In genomic region chr11:87108409-87108754, GRCm38 (mm10) we compare ENCODE assay signal across 8 mouse cellular contexts. TPM values are rescaled to one million over a fixed set of nuclear protein-coding genes. Genes with fewer than 3 reads are reported as not detected.
DNase-seq lines count a peak whose midpoint lies in the region; ATAC-seq and TF ChIP-seq lines count a peak whose summit lies in the region.

Gene Prr11 (minus strand): TSS chr11:87108708.

- DNase-seq in heart, adult 2 months: no peak
- DNase-seq in heart, adult 9 months (ENCODE audit: low spot score in 2 of 2): no peak
- DNase-seq in forebrain, postnatal 0 days: no peak
- no peak for DNase-seq in right cerebral cortex, postnatal 25 days
- no peak for DNase-seq in ovary, postnatal 10 days (ENCODE audit: low spot score)
- DNase-seq in layer of hippocampus, adult 9-10 months (ENCODE audit: low spot score): no peak

- WGBS in heart, adult 2 months: under 1% methylated on average over 14 of the region's 14 CpGs
- under 1% methylated on average over 14 of the region's 14 CpGs for WGBS in forebrain, postnatal 0 days
- 0% methylated on average over 14 of the region's 14 CpGs for WGBS in liver, embryonic 16.5 days (ENCODE audit: insufficient replicate concordance)

- intact Hi-C loops in heart, adult 2 months (cut with DNase I): no loop called here

- peak within 1 kb of the TSS; percentile 66 for H3K4me2 ChIP-seq in forebrain, postnatal 0 days (ENCODE audit: low read depth)
- peak within 1 kb of the TSS; percentile 69 for H3K4me2 ChIP-seq in liver, embryonic 16.5 days (ENCODE audit: low read depth, low read length)

- no peak for TF ChIP-seq POLR2A in heart, adult 2 months (IDR thresholded peaks at IDR 0.05; ENCODE audit: insufficient read depth, low read depth, low read length)

- peak within 1 kb of the TSS; percentile 82 for H3K27ac ChIP-seq in heart, adult 2 months
- H3K27ac ChIP-seq in forebrain, postnatal 0 days (ENCODE audit: low read depth, low read length): peak within 1 kb of the TSS; percentile 93
- peak within 1 kb of the TSS; percentile 90 for H3K27ac ChIP-seq in liver, embryonic 16.5 days (ENCODE audit: low read length)

- ATAC-seq in forebrain, postnatal 0 days: no peak
- ATAC-seq in liver, embryonic 16.5 days (ENCODE audit: low read depth): no peak

- peak within 1 kb of the TSS; percentile 79 for H3K4me3 ChIP-seq in heart, adult 2 months
- H3K4me3 ChIP-seq in E14TG2a.4 (replicated peaks; ENCODE audit: low read length): peak within 1 kb of the TSS; percentile 97
- H3K4me3 ChIP-seq in forebrain, postnatal 0 days (ENCODE audit: low read depth, low read length): peak within 1 kb of the TSS; percentile 70
- peak within 1 kb of the TSS; percentile 85 for H3K4me3 ChIP-seq in liver, embryonic 16.5 days (ENCODE audit: low read depth, low read length)

- no peaks in the 10 kb centered on the region for H3K27me3 ChIP-seq in heart, adult 2 months (ENCODE audit: control insufficient read depth, insufficient read depth, low read length)
- H3K27me3 ChIP-seq in E14TG2a.4 (ENCODE audit: insufficient read depth, low read length): no peaks in the 10 kb centered on the region
- H3K27me3 ChIP-seq in forebrain, postnatal 0 days (ENCODE audit: insufficient read depth, low read length): no peaks in the 10 kb centered on the region
- H3K27me3 ChIP-seq in liver, embryonic 16.5 days (ENCODE audit: control insufficient read depth, insufficient read depth, low read depth, low read length): no peaks in the 10 kb centered on the region

- no peaks in the 10 kb centered on the region for H3K9me3 ChIP-seq in E14TG2a.4 (ENCODE audit: low read length)
- no peaks in the 10 kb centered on the region for H3K9me3 ChIP-seq in forebrain, postnatal 0 days (ENCODE audit: low read length)
- H3K9me3 ChIP-seq in liver, embryonic 16.5 days (replicated peaks; ENCODE audit: control insufficient read depth, low read length): no peaks in the 10 kb centered on the region

- no peaks in the 10 kb centered on the region for H3K79me2 ChIP-seq in heart, adult 2 months (replicated peaks; ENCODE audit: control insufficient read depth, insufficient read depth, low read length)

- peak within 1 kb of the TSS; percentile 75 for H3K9ac ChIP-seq in heart, adult 2 months (ENCODE audit: low read depth, low read length)
- H3K9ac ChIP-seq in forebrain, postnatal 0 days: peak within 1 kb of the TSS; percentile 81
- H3K9ac ChIP-seq in liver, embryonic 16.5 days (ENCODE audit: low read depth, low read length): peak within 1 kb of the TSS; percentile 88

- no peak for TF ChIP-seq EP300 in heart, adult 2 months (IDR thresholded peaks at IDR 0.05; ENCODE audit: insufficient read depth, low read depth, low read length)

- H3K36me3 ChIP-seq in heart, adult 2 months (ENCODE audit: control insufficient read depth, insufficient read depth, low read length): peaks cover 3% of the 10 kb centered on the region
- H3K36me3 ChIP-seq in E14TG2a.4 (ENCODE audit: insufficient read depth, low read length): peaks cover 54% of the 10 kb centered on the region
- no peaks in the 10 kb centered on the region for H3K36me3 ChIP-seq in forebrain, postnatal 0 days (ENCODE audit: insufficient read depth)
- peaks cover 36% of the 10 kb centered on the region for H3K36me3 ChIP-seq in liver, embryonic 16.5 days (ENCODE audit: control insufficient read depth, insufficient read depth)

- no peaks in the 10 kb centered on the region for H3K4me1 ChIP-seq in heart, adult 2 months (ENCODE audit: control insufficient read depth, insufficient read depth, low read length)
- H3K4me1 ChIP-seq in E14TG2a.4 (replicated peaks; ENCODE audit: low read depth, low read length): peaks cover 33% of the 10 kb centered on the region
- 0 out of 2 replicates have a peak, but pooled peaks cover 4% of the 10 kb centered on the region for H3K4me1 ChIP-seq in forebrain, postnatal 0 days (ENCODE audit: insufficient read depth)
- H3K4me1 ChIP-seq in liver, embryonic 16.5 days (ENCODE audit: control insufficient read depth, low read depth, low read length): peaks cover 11% of the 10 kb centered on the region

- no peak for TF ChIP-seq CTCF in heart, adult 2 months (IDR thresholded peaks at IDR 0.05)
- no peak for TF ChIP-seq CTCF in E14TG2a.4 (conservative IDR thresholded peaks at IDR 0.05; ENCODE audit: low read length)
- no peak for TF ChIP-seq CTCF in forebrain, postnatal 0 days (IDR thresholded peaks at IDR 0.05; ENCODE audit: low read depth)

RNA-seq across cellular contexts. Expression of gene Prr11, which starts in this region (rescaled TPM):
- under 1 TPM; 0.29 to 0.36 TPM for total RNA-seq in heart, adult 2 months (2021)
- polyA plus RNA-seq in heart, adult 2 months (2012; rRNA removed): 0.18 and 0.67 TPM in 2 replicates
- 0.77 and 2.1 TPM in 2 replicates for total RNA-seq in forebrain, postnatal 0 days (2014; rRNA removed)
- 0.90 and 1.1 TPM in 2 replicates for polyA plus RNA-seq in forebrain, postnatal 0 days (2015; fragmentation: Nextera tagmentation; extraction: Ambion mirVana)
- 4.7 and 5.4 TPM in 2 replicates for polyA plus RNA-seq in liver, embryonic 16.5 days (2015; fragmentation: Nextera tagmentation; extraction: Ambion mirVana)
